Mouse (Mus musculus) forebrain, embryonic 12.5 days (tissue): ENCODE results near the gene Mknk1. TPM values are rescaled to one million over a fixed set of nuclear protein-coding genes. Genes with fewer than 3 reads are reported as not detected.

Experiments used
- ATAC-seq: fragments of 200-750 bp; cut with Nextera tagmentation; 2 replicates; pipeline ENCODE4 v1.8.0; 2017; ENCODE audit warnings: moderate TSS enrichment; ENCODE audit not compliant: low FRiP score
- H3K27ac ChIP-seq: fragments of 300-500 bp; sonication (generic); 2 replicates; pipeline ENCODE4 v1.5.1; 2016; ENCODE audit warnings: mild to moderate bottlenecking
- H3K27me3 ChIP-seq: fragments of 300-500 bp; sonication (generic); 2 replicates; pipeline ENCODE4 v1.6.1; 2016; ENCODE audit warnings: mild to moderate bottlenecking
- H3K36me3 ChIP-seq: fragments of 300-500 bp; sonication (generic); replicated peaks from 2 replicates; pipeline ENCODE4 v1.6.1; 2016; ENCODE audit warnings: mild to moderate bottlenecking
- H3K4me1 ChIP-seq: fragments of 300-500 bp; sonication (generic); 2 replicates; pipeline ENCODE4 v1.6.1; 2016
- H3K4me2 ChIP-seq: fragments of 300-500 bp; sonication (generic); 2 replicates; pipeline ENCODE4 v1.6.1; 2016; ENCODE audit warnings: mild to moderate bottlenecking, moderate library complexity
- H3K4me3 ChIP-seq: fragments of 300-500 bp; sonication (generic); replicated peaks from 2 replicates; pipeline ENCODE4 v1.5.1; 2016; ENCODE audit warnings: mild to moderate bottlenecking
- H3K9ac ChIP-seq: fragments of 300-500 bp; sonication (generic); 2 replicates; pipeline ENCODE4 v1.6.1; 2016; ENCODE audit warnings: mild to moderate bottlenecking
- H3K9me3 ChIP-seq: fragments of 300-500 bp; sonication (generic); 2 replicates; pipeline ENCODE4 v1.6.1; 2016
- WGBS: fragments of 180-500 bp; shearing (Covaris S2); methylation state at CpG from one replicate; pipeline ENCODE4 v1.1.7; 2016; 5-methylcytosine and 5-hydroxymethylcytosine counted together
- polyA plus RNA-seq: library from polyadenylated mRNA; unstranded; fragments of >200 nt; fragmentation: Nextera tagmentation; extraction: Ambion mirVana; gene quantifications from 2 replicates; pipeline ENCODE4 v1.2.1, GENCODE M21; 2016

The Mknk1 gene
- polyA plus RNA-seq, 1 experiment from 2014 or later, result 25.9 TPM

DNA sequence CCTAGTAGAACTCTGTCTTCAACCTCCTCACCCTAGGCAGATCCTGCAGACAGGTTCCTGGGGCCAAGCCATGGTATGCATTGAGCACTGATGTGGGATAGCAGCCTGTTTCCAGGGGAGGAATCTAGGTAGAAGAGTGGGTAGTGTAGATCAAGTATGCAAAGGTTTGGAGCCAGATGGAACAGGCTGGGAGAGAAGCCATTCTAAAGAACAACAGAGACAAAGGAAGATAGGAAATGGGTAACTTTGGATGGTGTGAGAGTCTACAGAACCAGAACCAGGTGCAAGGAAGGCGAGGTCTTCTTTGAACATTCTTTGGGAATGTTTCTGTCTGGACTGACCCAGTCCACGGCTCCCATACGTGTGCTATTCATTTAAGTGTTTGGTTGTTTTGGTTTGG is 11.9 kb upstream of the Mknk1 start:
- H3K27me3 ChIP-seq, result peaks cover 21% of the 10 kb centered on the region
- no peak overlapping the region for H3K4me3 ChIP-seq
- 0 out of 2 replicates have a peak overlapping the region, but pooled peaks have one; percentile 80 for H3K4me2 ChIP-seq
- 68% methylated on average over 3 of the region's 3 CpGs for WGBS
- no peak overlapping the region for H3K9ac ChIP-seq
- no peaks in the 10 kb centered on the region for H3K9me3 ChIP-seq
- H3K36me3 ChIP-seq, result no peaks in the 10 kb centered on the region
- H3K4me1 ChIP-seq, result peaks cover 11% of the 10 kb centered on the region
- H3K27ac ChIP-seq, result no peak overlapping the region
- no peak for ATAC-seq

DNA sequence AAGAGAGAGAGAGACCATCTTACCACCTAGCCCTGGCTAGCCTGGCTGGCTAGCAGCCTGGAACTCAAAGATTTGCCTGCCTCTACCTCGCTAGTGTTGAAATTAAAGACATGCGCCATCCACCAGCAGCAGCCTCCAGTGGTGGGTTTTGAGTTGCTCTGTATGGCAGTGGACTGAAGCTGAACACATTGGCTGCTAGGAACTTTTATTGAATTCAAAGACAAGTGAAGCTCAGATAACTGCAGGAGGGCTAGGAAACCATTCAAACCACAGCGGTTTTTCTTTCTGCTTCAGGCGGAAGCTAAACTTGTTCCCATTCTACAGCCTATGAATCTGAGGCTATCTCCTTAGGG is 11.5 kb upstream of the Mknk1 start:
- Histone ChIP-seq H3K27ac (no peak overlapping the region), H3K36me3 (no peaks in the 10 kb centered on the region), H3K4me1 (peaks cover 11% of the 10 kb centered on the region), H3K27me3 (peaks cover 21% of the 10 kb centered on the region), H3K4me3 (peak overlapping the region; percentile 81), H3K4me2 (peak overlapping the region; percentile 80), H3K9ac (peak overlapping the region; percentile 78), H3K9me3 (no peaks in the 10 kb centered on the region)
- WGBS, result 3% methylated on average over 4 of the region's 4 CpGs
- peak; percentile 7; the same call in 1 of the 2 replicates for ATAC-seq

DNA sequence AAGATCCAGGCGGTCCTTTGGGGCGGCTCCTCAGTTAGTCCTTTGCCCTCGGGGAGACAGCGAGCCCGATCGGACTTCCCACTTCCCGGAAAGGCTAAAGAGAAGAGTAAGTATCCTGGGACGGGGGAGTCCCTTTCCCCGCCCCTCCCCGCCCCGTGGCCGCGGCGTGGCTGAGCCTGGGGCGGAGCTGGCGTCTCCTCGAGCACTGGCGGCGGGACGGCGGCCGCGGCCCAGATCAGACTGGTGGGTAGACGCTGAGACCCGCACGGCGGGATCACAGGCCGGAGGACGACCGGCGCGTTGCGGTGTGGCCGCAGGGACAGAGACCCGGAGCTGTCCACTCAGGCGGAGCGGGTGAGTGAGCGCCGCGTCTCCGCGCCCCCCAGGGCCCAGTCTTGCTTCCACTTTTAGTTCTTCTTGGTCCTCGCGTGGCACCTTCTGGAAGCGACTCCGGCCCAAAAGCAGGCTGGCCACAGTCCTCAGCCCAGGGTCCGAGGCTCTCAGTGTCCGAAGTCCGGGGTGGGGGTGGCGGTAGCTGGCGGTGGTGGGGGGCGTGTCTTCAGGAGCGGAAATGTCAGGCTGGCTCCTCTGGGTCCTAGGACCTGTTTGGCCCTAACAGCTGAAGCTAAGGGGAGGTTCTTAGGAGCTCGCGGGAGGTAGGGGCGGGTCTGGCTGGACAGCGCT is 11.0 kb upstream of the Mknk1 start, which contains the start of gene Mob3c:
TSS of gene Mob3c (plus strand) at position 205 of the 684 bp plus-strand sequence.
- WGBS, result under 1% methylated on average over 56 of the region's 57 CpGs
- peak within 1 kb of the TSS; percentile 78 for H3K9ac ChIP-seq
- peak within 1 kb of the TSS; percentile 58; the same call in 1 of the 2 replicates for H3K27ac ChIP-seq

DNA sequence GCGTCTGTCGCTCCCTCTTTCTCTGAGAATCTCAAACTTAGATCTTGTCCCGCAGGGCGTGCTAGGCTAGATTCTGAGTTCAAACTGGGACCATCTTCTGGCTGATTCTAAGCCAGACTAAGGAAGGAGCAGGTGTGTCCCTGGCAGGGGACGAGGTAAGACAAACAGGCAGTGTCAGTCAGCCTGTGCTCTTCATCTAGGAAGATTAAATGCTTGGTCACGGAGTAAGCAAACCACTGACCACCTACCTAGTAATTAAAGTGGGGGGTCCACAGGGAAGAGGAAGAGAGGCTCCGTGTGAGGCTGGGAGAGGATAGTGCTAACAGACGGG is 10.5 kb upstream of the Mknk1 start:
- ATAC-seq, result peak; percentile 49
- H3K4me2 ChIP-seq, result peak overlapping the region; percentile 80
- no peaks in the 10 kb centered on the region for H3K36me3 ChIP-seq
- H3K27me3 ChIP-seq, result peaks cover 21% of the 10 kb centered on the region
- WGBS, result 6% methylated on average over 8 of the region's 8 CpGs
- H3K4me3 ChIP-seq, result peak overlapping the region; percentile 81
- H3K9ac ChIP-seq, result peak overlapping the region; percentile 78
- no peaks in the 10 kb centered on the region for H3K9me3 ChIP-seq
- H3K27ac ChIP-seq, result no peak overlapping the region
- H3K4me1 ChIP-seq, result peaks cover 11% of the 10 kb centered on the region

More for the DNA sequence above, 11.0 kb upstream of the Mknk1 start, which contains the start of gene Mob3c:
- Histone ChIP-seq H3K36me3 (no peaks in the 10 kb centered on the region), H3K27me3 (peaks cover 21% of the 10 kb centered on the region), H3K4me1 (peaks cover 11% of the 10 kb centered on the region), H3K4me3 (peak within 1 kb of the TSS; percentile 81), H3K9me3 (no peaks in the 10 kb centered on the region), H3K4me2 (peak within 1 kb of the TSS; percentile 80)
- ATAC-seq, result peak; percentile 89

DNA sequence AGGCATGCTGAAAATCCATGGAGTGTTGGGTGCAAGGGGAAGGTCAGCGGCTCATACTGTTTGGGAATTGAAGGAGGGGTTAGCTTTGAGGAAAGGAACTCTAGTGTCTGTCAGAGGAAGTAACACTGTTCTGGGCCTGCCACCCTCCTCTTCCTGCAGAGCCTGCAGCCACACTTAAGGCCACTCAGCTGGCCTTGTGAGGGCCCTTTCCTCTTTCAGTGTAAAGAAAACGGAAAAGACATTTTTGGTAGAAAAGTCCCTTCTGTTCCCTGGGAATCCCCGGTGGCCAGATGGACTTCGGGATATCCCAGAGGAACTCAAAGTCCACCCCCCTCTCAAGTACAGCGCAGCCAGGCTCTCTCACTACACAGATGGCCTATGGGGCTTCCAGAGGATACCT is 8.5 kb upstream of the Mknk1 start:
- no peak overlapping the region for H3K4me3 ChIP-seq
- ATAC-seq, result no peak
- peaks cover 11% of the 10 kb centered on the region for H3K4me1 ChIP-seq
- H3K27me3 ChIP-seq, result peaks cover 21% of the 10 kb centered on the region
- H3K27ac ChIP-seq, result no peak overlapping the region
- no peaks in the 10 kb centered on the region for H3K9me3 ChIP-seq
- H3K4me2 ChIP-seq, result no peak overlapping the region
- 85% methylated on average over 5 of the region's 5 CpGs for WGBS
- H3K9ac ChIP-seq, result no peak overlapping the region
- H3K36me3 ChIP-seq, result no peaks in the 10 kb centered on the region

DNA sequence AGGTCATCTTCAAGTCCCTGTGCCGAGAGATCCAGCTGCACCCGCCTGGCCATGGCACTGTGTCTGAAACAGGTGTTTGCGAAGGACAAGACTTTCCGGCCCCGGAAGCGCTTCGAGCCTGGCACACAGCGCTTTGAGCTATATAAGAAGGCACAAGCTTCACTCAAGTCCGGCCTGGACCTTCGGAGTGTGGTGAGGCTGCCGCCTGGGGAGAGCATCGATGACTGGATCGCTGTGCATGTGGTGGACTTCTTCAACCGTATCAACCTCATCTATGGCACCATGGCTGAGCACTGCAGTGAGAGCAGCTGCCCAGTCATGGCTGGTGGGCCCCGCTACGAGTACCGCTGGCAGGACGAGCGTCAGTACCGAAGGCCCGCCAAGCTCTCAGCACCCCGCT is 7.8 kb upstream of the Mknk1 start:
- no peak for ATAC-seq
- Histone ChIP-seq H3K4me1 (peaks cover 11% of the 10 kb centered on the region), H3K4me3 (no peak overlapping the region), H3K4me2 (no peak overlapping the region), H3K9me3 (no peaks in the 10 kb centered on the region), H3K9ac (no peak overlapping the region), H3K27ac (no peak overlapping the region), H3K27me3 (peaks cover 21% of the 10 kb centered on the region), H3K36me3 (no peaks in the 10 kb centered on the region)
- 95% methylated on average over 22 of the region's 22 CpGs for WGBS

DNA sequence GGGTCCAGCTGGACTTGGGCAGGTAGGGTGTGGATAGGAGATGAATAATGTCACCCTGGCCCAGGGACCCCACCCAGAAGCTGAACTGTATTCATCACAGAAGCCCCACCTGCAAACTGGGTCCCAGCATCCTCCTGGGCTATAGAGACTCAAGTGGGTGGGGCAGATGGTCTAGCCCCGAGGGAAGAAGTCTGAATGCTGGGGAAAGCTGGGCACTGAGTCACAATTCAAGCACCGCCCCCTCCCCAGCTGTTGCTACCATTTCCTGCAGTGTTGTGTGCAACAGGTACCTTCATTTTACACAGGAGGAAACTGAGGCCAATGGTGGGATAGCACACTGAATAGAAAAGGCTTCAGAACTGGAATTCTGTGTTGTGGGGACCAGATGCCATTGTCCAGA is 7.0 kb upstream of the Mknk1 start:
- Histone ChIP-seq H3K9ac (no peak overlapping the region), H3K27me3 (peaks cover 14% of the 10 kb centered on the region), H3K4me2 (no peak overlapping the region), H3K9me3 (no peaks in the 10 kb centered on the region), H3K36me3 (no peaks in the 10 kb centered on the region), H3K27ac (no peak overlapping the region), H3K4me1 (peaks cover 11% of the 10 kb centered on the region), H3K4me3 (no peak overlapping the region)
- no peak for ATAC-seq
- WGBS, result 63% methylated on average over 2 of the region's 2 CpGs

DNA sequence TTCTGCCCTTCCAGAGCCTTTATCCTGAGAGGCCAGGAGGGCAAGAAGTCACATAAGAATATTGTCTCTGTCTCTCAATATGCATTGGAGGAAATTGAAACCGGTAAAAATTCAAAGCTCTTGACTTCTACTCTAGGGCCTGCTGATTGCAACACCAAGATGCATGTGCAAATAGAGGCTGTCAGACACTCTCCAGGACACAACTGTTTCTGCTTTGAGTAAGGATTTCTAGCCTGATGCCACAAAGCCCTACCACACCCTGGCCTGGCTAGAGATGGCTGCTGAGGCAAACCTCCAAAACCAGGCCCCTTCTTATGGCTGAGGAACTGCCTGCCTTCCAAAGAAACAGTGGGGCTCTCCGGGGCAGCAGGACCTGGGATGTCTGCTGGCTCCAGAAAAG is 3.4 kb upstream of the Mknk1 start:
- H3K9ac ChIP-seq, result no peak overlapping the region
- no peaks in the 10 kb centered on the region for H3K36me3 ChIP-seq
- WGBS, result 80% methylated on average over 2 of the region's 2 CpGs
- no peak overlapping the region for H3K4me3 ChIP-seq
- no peak overlapping the region for H3K4me2 ChIP-seq
- H3K9me3 ChIP-seq, result no peaks in the 10 kb centered on the region
- no peak overlapping the region for H3K27ac ChIP-seq
- peaks cover 12% of the 10 kb centered on the region for H3K4me1 ChIP-seq
- H3K27me3 ChIP-seq, result no peaks in the 10 kb centered on the region
- no peak for ATAC-seq

DNA sequence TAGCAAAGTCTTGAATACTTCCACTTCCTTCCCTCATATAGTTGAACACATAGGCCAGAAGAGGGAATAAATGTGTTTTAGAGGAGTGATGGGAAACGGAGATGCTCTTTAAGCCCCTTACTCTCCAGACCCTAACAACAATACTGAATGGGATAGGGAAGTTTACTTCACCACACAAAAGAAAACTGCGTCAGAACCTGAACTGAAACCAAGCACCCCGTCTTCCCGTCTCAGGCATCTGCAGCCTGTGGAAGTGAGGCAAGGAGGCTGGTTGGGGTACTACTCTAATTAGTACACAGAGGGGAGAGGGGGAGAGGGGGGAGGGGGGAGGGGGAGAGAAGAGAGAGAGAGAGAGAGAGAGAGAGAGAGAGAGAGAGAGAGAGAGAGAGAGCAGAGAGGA is 802 bp upstream of the Mknk1 start:
- H3K4me1 ChIP-seq, result peaks cover 12% of the 10 kb centered on the region
- no peak overlapping the region for H3K9ac ChIP-seq
- H3K27me3 ChIP-seq, result no peaks in the 10 kb centered on the region
- peak overlapping the region; percentile 74 for H3K4me2 ChIP-seq
- ATAC-seq, result no peak
- H3K36me3 ChIP-seq, result no peaks in the 10 kb centered on the region
- H3K27ac ChIP-seq, result no peak overlapping the region
- 61% methylated on average over 4 of the region's 4 CpGs for WGBS
- H3K4me3 ChIP-seq, result peak overlapping the region; percentile 59; the same call in 1 of the 2 replicates
- H3K9me3 ChIP-seq, result no peaks in the 10 kb centered on the region

DNA sequence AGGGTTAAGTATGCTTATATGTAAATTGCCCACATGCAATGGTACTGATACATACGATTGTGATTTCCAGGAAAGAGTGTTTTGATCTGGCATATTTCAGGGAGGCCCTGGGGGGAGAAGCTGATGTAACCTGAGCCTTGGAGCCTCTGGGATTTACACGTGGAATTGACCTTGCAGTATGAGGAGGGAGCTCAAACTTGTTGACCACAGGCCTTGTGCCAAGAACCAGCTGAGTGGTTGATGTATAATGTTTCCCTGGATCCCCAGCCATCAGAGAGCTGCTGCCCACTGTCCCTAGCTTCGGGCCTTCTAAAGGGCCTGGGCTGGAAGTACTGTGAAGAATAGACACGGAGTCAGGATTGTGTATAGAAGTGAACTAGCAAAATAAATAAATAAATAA is 958 bp downstream of the Mknk1 start:
- Histone ChIP-seq H3K27ac (no peak overlapping the region), H3K4me3 (peak overlapping the region; percentile 59), H3K4me2 (peak overlapping the region; percentile 74; the same call in 1 of the 2 replicates), H3K9me3 (no peaks in the 10 kb centered on the region), H3K27me3 (no peaks in the 10 kb centered on the region), H3K9ac (no peak overlapping the region), H3K36me3 (no peaks in the 10 kb centered on the region), H3K4me1 (peaks cover 12% of the 10 kb centered on the region)
- no peak for ATAC-seq
- WGBS, result 61% methylated on average over 4 of the region's 4 CpGs

DNA sequence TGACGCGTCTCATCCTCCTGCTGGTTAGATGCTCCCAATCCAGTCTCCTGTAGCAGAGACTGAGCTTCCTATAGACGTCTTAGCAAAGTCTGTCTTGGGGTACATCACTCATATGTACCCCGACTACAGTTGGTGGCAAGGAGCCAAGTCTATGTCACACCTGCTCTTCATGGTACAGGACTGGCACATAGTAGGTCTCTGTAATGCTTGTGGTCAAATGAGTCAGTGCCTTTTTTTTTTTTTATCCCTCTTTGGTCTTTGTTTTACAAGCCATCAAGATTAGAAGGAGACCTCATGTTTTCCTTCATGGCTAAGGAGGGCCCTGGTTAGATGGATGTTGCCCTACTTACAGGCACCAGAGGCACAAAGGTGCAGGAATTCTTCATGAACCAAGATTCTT is 1.8 kb downstream of the Mknk1 start:
- H3K9ac ChIP-seq, result no peak overlapping the region
- no peak overlapping the region for H3K27ac ChIP-seq
- H3K4me3 ChIP-seq, result no peak overlapping the region
- no peaks in the 10 kb centered on the region for H3K9me3 ChIP-seq
- peaks cover 12% of the 10 kb centered on the region for H3K4me1 ChIP-seq
- WGBS, result 92% methylated on average over 4 of the region's 4 CpGs
- no peak overlapping the region for H3K4me2 ChIP-seq
- H3K27me3 ChIP-seq, result no peaks in the 10 kb centered on the region
- ATAC-seq, result no peak
- H3K36me3 ChIP-seq, result no peaks in the 10 kb centered on the region

DNA sequence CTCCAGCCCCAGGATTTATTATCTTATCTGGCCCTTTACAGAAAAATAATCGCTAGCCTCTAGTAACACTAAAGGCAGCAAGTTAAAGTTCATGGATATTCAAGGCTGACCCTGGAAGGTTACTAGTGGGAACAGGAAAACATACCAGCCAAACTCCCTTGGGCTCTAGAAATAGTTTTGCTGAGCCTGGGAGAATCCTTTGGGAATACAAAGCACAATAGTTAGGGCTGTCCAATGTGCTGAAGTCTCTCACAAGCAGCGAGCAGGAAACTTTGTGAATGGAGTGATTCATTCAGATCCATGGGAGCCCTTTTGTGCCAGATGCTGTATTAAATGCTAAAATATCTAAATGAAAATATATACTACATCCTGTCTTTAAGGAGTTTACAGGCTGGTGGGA is 7.7 kb downstream of the Mknk1 start:
- WGBS, result 61% methylated on average over 2 of the region's 2 CpGs
- peaks cover 15% of the 10 kb centered on the region for H3K36me3 ChIP-seq
- no peak overlapping the region for H3K4me2 ChIP-seq
- no peak overlapping the region for H3K27ac ChIP-seq
- H3K9me3 ChIP-seq, result no peaks in the 10 kb centered on the region
- no peaks in the 10 kb centered on the region for H3K27me3 ChIP-seq
- H3K4me3 ChIP-seq, result no peak overlapping the region
- H3K9ac ChIP-seq, result no peak overlapping the region
- peaks cover 5% of the 10 kb centered on the region; the same call in 1 of the 2 replicates for H3K4me1 ChIP-seq
- ATAC-seq, result no peak

DNA sequence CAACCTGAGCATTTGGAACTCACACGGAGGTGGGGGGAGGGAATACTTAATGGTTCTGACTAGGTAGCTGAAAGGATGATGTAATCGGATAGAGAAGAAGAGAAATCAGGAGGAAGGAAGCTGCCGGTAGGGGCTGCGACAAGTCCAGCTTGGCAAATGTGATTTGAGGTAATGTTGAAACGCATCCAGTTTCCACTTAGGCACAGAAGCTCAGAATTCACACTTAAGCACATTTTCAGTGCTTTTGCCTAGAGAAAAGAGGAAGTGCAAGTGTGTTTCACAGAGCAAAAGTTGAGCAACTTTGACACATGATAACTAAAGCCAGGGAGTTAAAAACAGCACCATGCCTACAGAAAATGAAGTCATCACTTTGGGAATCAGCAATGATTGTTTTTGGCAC is 8.4 kb downstream of the Mknk1 start:
- 50% methylated on average over 5 of the region's 5 CpGs for WGBS
- no peak overlapping the region for H3K9ac ChIP-seq
- H3K4me1 ChIP-seq, result peaks cover 5% of the 10 kb centered on the region; the same call in 1 of the 2 replicates
- H3K27ac ChIP-seq, result no peak overlapping the region
- H3K9me3 ChIP-seq, result no peaks in the 10 kb centered on the region
- ATAC-seq, result no peak
- no peaks in the 10 kb centered on the region for H3K27me3 ChIP-seq
- H3K36me3 ChIP-seq, result peaks cover 18% of the 10 kb centered on the region
- no peak overlapping the region for H3K4me2 ChIP-seq
- H3K4me3 ChIP-seq, result no peak overlapping the region
